Mouse (Mus musculus): Measurements from ENCODE around the gene Fras1. TPM values are rescaled to one million over a fixed set of nuclear protein-coding genes. Genes with fewer than 3 reads are reported as not detected.

Gene Fras1
- total and polyA plus RNA-seq, 3 experiments = not detected

DNA sequence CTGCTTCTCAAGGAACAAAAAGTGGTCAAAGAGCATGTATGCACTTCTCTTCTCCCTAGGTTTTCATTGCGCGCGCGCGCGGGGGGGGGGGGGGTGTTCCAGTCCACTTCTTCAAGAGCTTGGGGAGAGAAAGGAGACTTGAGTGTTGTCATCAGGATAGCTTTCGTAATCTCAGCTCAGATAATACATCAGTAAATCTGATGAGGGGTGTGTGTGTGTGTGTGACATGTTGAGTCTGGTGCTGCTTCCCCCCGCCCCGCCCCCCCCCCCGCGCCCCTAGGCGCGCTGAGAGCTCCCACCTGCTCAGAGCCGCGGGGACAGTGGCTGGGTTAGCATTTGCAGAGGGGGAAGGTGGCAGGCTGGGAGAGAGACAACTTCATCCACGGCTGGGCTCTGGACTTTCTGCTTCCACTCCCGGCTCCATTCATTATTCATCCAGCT is 1.7 kb downstream of the Fras1 start:
- H3K27ac ChIP-seq (ENCODE audit: control insufficient read depth, low read depth, low read length) = no peak overlapping the region
- H3K79me2 ChIP-seq (ENCODE audit: control insufficient read depth, insufficient read depth, low read length, poor library complexity) = no peaks in the 10 kb centered on the region
- no peaks in the 10 kb centered on the region for H3K36me3 ChIP-seq (ENCODE audit: control insufficient read depth in 1 of 2, insufficient read depth in 2 of 2, low read length in 2 of 2)
- TF ChIP-seq HCFC1 (IDR thresholded peaks at IDR 0.05; ENCODE audit: low read depth, low read length) = no peak
- no peak for TF ChIP-seq BHLHE40 (IDR thresholded peaks at IDR 0.05; ENCODE audit: borderline replicate concordance, low read depth, low read length)
- no peak for TF ChIP-seq GABPA (IDR thresholded peaks at IDR 0.05; ENCODE audit: low read depth, low read length)
- H3K4me1 ChIP-seq (ENCODE audit: control insufficient read depth in 1 of 2, insufficient read depth in 2 of 2, low read length in 2 of 2) = no peaks in the 10 kb centered on the region
- H3K27me3 ChIP-seq (ENCODE audit: control insufficient read depth in 1 of 2, insufficient read depth in 2 of 2, low read length in 2 of 2) = no peaks in the 10 kb centered on the region
- DNase-seq (ENCODE audit: low read depth, low spot score) = no peak
- H3K9ac ChIP-seq (ENCODE audit: control insufficient read depth, low read depth, low read length, poor library complexity, severe bottlenecking) = no peak overlapping the region
- H3K4me3 ChIP-seq (ENCODE audit: control insufficient read depth in 1 of 2, insufficient read depth in 1 of 2, low read depth in 2 of 2, low read length in 2 of 2) = no peak overlapping the region
- no peaks in the 10 kb centered on the region for H3K9me3 ChIP-seq (replicated peaks; ENCODE audit: insufficient read depth, low read length)

DNA sequence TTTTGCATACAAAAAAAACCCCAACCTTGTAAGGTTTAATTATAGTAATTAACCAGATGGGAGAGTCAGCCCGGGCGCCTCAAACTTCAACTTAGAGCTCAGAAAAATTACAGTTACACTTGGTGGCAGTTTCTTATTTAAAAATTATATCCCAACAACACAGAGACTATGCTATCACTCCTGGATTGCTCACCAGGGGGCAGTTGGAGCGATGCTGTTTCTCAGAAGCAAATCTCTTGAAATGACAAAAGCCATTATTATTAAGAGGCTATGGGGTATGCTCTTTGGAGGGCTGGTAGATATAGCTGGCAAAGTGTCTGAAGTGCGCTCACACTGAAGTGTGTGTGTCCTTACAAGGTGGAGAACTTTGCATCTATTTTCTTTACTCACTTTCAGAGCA is 2.5 kb downstream of the Fras1 start:
- Histone ChIP-seq H3K9me3 (replicated peaks; ENCODE audit: insufficient read depth, low read length) (no peaks in the 10 kb centered on the region), H3K4me3 (ENCODE audit: control insufficient read depth in 1 of 2, insufficient read depth in 1 of 2, low read depth in 2 of 2, low read length in 2 of 2) (no peak overlapping the region), H3K4me1 (ENCODE audit: control insufficient read depth in 1 of 2, insufficient read depth in 2 of 2, low read length in 2 of 2) (no peaks in the 10 kb centered on the region), H3K27ac (ENCODE audit: control insufficient read depth, low read depth, low read length) (no peak overlapping the region), H3K36me3 (ENCODE audit: control insufficient read depth in 1 of 2, insufficient read depth in 2 of 2, low read length in 2 of 2) (no peaks in the 10 kb centered on the region), H3K79me2 (ENCODE audit: control insufficient read depth, insufficient read depth, low read length, poor library complexity) (no peaks in the 10 kb centered on the region), H3K27me3 (ENCODE audit: control insufficient read depth in 1 of 2, insufficient read depth in 2 of 2, low read length in 2 of 2) (no peaks in the 10 kb centered on the region; a peak in 1 of 4 replicates), H3K9ac (ENCODE audit: control insufficient read depth, low read depth, low read length, poor library complexity, severe bottlenecking) (no peak overlapping the region)
- DNase-seq (ENCODE audit: low read depth, low spot score) = no peak
- TF ChIP-seq SIN3A (IDR thresholded peaks at IDR 0.05; ENCODE audit: low read length) (no peak), ELF1 (IDR thresholded peaks at IDR 0.05; ENCODE audit: low read depth, low read length) (no peak), JUND (IDR thresholded peaks at IDR 0.05; ENCODE audit: low read depth, low read length) (no peak), ZNF384 (IDR thresholded peaks at IDR 0.05; ENCODE audit: low read depth, low read length) (no peak), RCOR1 (IDR thresholded peaks at IDR 0.05; ENCODE audit: low read depth, low read length) (no peak), USF2 (IDR thresholded peaks at IDR 0.05; ENCODE audit: borderline replicate concordance in 1 of 2, insufficient read depth in 1 of 2, low read depth in 1 of 2, low read length in 2 of 2) (no peak), MAZ (IDR thresholded peaks at IDR 0.05; ENCODE audit: low read depth, low read length) (no peak), GABPA (IDR thresholded peaks at IDR 0.05; ENCODE audit: low read depth, low read length) (no peak), ZC3H11A (IDR thresholded peaks at IDR 0.05; ENCODE audit: low read depth, low read length) (no peak)

DNA sequence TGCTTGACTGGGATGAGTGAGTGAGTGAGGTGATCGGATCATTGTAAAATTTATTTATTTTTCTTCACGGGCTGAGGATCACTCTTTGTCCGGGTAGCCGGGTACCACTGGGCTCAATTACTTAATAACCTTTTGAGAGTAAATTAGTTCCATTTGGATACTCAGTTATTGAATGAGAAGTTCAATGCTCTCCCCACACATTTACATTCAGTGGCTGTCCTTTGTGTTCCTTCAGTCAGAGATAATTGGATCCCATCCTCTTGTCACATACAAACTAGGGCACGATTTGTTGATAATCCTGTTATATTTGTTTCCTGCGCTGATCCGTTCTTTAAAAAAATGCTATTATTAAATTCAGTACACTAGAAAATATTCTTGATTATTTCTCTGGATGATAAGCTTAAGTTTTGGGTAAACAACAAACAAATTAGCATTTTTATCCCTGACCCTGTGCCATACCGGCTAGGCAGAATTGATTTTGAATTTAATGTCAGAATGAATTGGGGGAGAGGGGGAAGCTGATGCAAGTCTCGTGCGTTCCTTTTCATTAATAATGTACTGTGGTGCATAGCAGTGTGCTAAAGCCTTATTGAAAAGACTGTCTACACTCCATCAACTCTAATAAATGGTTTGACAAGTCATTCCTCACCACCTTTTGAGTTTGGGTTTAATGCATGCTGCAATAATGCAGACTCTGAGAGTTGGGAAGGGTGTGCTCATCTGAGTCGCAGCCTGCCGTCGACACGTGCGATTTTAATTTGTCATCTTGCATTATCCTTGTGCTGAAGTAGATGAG is 12.6 kb downstream of the Fras1 start:
- peaks cover 0 to 4% of the 10 kb centered on the region in 2 experiments; a peak in 2 of 4 replicates for H3K27me3 ChIP-seq (ENCODE audit: control insufficient read depth in 1 of 2, insufficient read depth in 2 of 2, low read length in 2 of 2)
- H3K9me3 ChIP-seq (replicated peaks; ENCODE audit: insufficient read depth, low read length) = no peaks in the 10 kb centered on the region
- no peak for DNase-seq (ENCODE audit: low read depth, low spot score)
- no peak overlapping the region for H3K27ac ChIP-seq (ENCODE audit: control insufficient read depth, low read depth, low read length)
- no peak overlapping the region for H3K4me3 ChIP-seq (ENCODE audit: control insufficient read depth in 1 of 2, insufficient read depth in 1 of 2, low read depth in 2 of 2, low read length in 2 of 2)
- no peaks in the 10 kb centered on the region for H3K4me1 ChIP-seq (ENCODE audit: control insufficient read depth in 1 of 2, insufficient read depth in 2 of 2, low read length in 2 of 2)
- no peak overlapping the region for H3K9ac ChIP-seq (ENCODE audit: control insufficient read depth, low read depth, low read length, poor library complexity, severe bottlenecking)
- no peaks in the 10 kb centered on the region for H3K36me3 ChIP-seq (ENCODE audit: control insufficient read depth in 1 of 2, insufficient read depth in 2 of 2, low read length in 2 of 2)
- TF ChIP-seq E2F4 (IDR thresholded peaks at IDR 0.05; ENCODE audit: borderline replicate concordance, low read depth, low read length) = no peak
- no peak for TF ChIP-seq MXI1 (IDR thresholded peaks at IDR 0.05; ENCODE audit: low read depth, low read length)
- no peak for TF ChIP-seq MYC (IDR thresholded peaks at IDR 0.05; ENCODE audit: low read depth, low read length)
- no peak for TF ChIP-seq CHD1 (IDR thresholded peaks at IDR 0.05; ENCODE audit: low read depth, low read length)
- TF ChIP-seq ZKSCAN1 (IDR thresholded peaks at IDR 0.05; ENCODE audit: low read depth, low read length) = no peak
- no peak for TF ChIP-seq BHLHE40 (IDR thresholded peaks at IDR 0.05; ENCODE audit: borderline replicate concordance, low read depth, low read length)
- no peak for TF ChIP-seq GATA1 (IDR thresholded peaks at IDR 0.05; ENCODE audit: low read depth, low read length)
- TF ChIP-seq MAFK (IDR thresholded peaks at IDR 0.05; ENCODE audit: borderline replicate concordance, low read depth, low read length) = no peak
- TF ChIP-seq POLR2AphosphoS2 (IDR thresholded peaks at IDR 0.05; ENCODE audit: low read length) = no peak
- no peak for TF ChIP-seq POLR2A (IDR thresholded peaks at IDR 0.05; ENCODE audit: control insufficient read depth in 1 of 2, insufficient read depth in 1 of 2, low read depth in 1 of 2, low read length in 2 of 2, poor library complexity in 1 of 2)
- no peak for TF ChIP-seq SMC3 (IDR thresholded peaks at IDR 0.05; ENCODE audit: low read depth, low read length)
- no peak for TF ChIP-seq NELFE (IDR thresholded peaks at IDR 0.05; ENCODE audit: low read depth, low read length)
- no peak for TF ChIP-seq TAL1 (IDR thresholded peaks at IDR 0.05; ENCODE audit: low read length)
- no peak for TF ChIP-seq ETS1 (IDR thresholded peaks at IDR 0.05; ENCODE audit: low read depth, low read length)
- TF ChIP-seq POLR2AphosphoS5 (IDR thresholded peaks at IDR 0.05; ENCODE audit: borderline replicate concordance, low read depth, low read length) = no peak
- TF ChIP-seq KAT2A (conservative IDR thresholded peaks at IDR 0.05; ENCODE audit: low read depth, low read length) = no peak
- no peaks in the 10 kb centered on the region for H3K79me2 ChIP-seq (ENCODE audit: control insufficient read depth, insufficient read depth, low read length, poor library complexity)

Data from MEL (cell line).